Mouse (Mus musculus): ENCODE data around the gene 1700069L16Rik.
A peak's percentile ranks its signal among the peaks of the same experiment; 100 is the strongest.

DNA sequence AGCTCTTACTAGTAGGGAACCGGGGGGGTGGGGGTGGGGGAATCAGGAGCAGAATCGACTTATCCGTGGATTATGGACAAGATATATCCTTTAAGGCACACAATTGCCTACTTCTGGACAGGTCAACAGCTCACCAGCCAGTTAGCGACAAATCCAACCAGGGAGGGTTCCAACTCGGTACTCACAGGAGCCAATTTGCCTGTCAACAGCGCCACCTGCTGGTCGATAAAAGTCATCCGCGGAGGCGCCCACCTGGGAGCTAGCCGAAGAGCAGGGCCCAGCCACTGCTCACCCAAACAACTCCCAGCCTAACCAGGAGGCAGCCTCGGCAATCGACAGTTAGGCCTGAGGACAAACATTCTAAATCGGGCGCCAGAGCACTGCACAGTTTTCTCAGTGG lies at the start of gene 1700069L16Rik:
- peak; percentile 95 for TF ChIP-seq CTCF (IDR thresholded peaks at IDR 0.05)
- TF ChIP-seq POLR2A (IDR thresholded peaks at IDR 0.05; ENCODE audit: insufficient read depth, low read depth, low read length), result no peak
- peak; percentile 69; the same call in 1 of the 2 replicates for TF ChIP-seq EP300 (IDR thresholded peaks at IDR 0.05; ENCODE audit: insufficient read depth, low read depth, low read length)
